Mouse (Mus musculus) liver, embryonic 12.5 days (tissue): ENCODE measurements at regions not wholly inside any gene's neighbourhood (a gene's known extent, or its start where the extent isn't known, plus 50 kb on each side); places are given as distances from the start of the nearest gene placed in this dataset.

Experiments
- ATAC-seq: fragments of 200-750 bp; cut with Nextera tagmentation; 2 replicates; pipeline ENCODE4 v1.8.0; 2017; ENCODE audit warnings: moderate number of reproducible peaks, mild to moderate bottlenecking, moderate library complexity
- H3K27ac ChIP-seq: fragments of 300-500 bp; sonication (generic); 2 replicates; pipeline ENCODE4 v1.5.1; 2016; ENCODE audit warnings: mild to moderate bottlenecking
- H3K27me3 ChIP-seq: fragments of 300-500 bp; sonication (generic); replicated peaks from 2 replicates; pipeline ENCODE4 v1.6.1; 2016; ENCODE audit warnings: mild to moderate bottlenecking, moderate library complexity
- H3K36me3 ChIP-seq: fragments of 300-500 bp; sonication (generic); 2 replicates; pipeline ENCODE4 v1.6.1; 2016; ENCODE audit warnings: mild to moderate bottlenecking, moderate library complexity
- H3K4me1 ChIP-seq: fragments of 300-500 bp; sonication (generic); 2 replicates; pipeline ENCODE4 v1.6.1; 2016
- H3K4me2 ChIP-seq: fragments of 300-500 bp; sonication (generic); 2 replicates; pipeline ENCODE4 v1.6.1; 2016; ENCODE audit warnings: mild to moderate bottlenecking, moderate library complexity
- H3K4me3 ChIP-seq: fragments of 300-500 bp; sonication (generic); 2 replicates; pipeline ENCODE4 v1.5.1; 2016; ENCODE audit warnings: mild to moderate bottlenecking, moderate library complexity
- H3K9ac ChIP-seq: fragments of 300-500 bp; sonication (generic); 2 replicates; pipeline ENCODE4 v1.6.1; 2016; ENCODE audit warnings: mild to moderate bottlenecking, moderate library complexity
- H3K9me3 ChIP-seq: fragments of 300-500 bp; sonication (generic); replicated peaks from 2 replicates; pipeline ENCODE4 v1.6.1; 2016; ENCODE audit warnings: mild to moderate bottlenecking, moderate library complexity
- WGBS: fragments of 180-500 bp; shearing (Covaris S2); methylation state at CpG from one replicate; pipeline ENCODE4 v1.1.7; 2016; ENCODE audit not compliant: insufficient replicate concordance; 5-methylcytosine and 5-hydroxymethylcytosine counted together

GRCm38 (mm10) chr13:44248401-44248800 is 463.8 kb downstream of the Cd83 start:
- no peak overlapping the region for H3K4me2 ChIP-seq
- H3K9ac ChIP-seq = no peak overlapping the region
- ATAC-seq = no peak
- H3K27me3 ChIP-seq = no peaks in the 10 kb centered on the region
- no peak overlapping the region for H3K27ac ChIP-seq
- no peak overlapping the region for H3K4me3 ChIP-seq
- no peaks in the 10 kb centered on the region for H3K36me3 ChIP-seq
- no peaks in the 10 kb centered on the region for H3K9me3 ChIP-seq
- 46% methylated on average over 8 of the region's 8 CpGs for WGBS
- H3K4me1 ChIP-seq = peaks cover 8% of the 10 kb centered on the region; the same call in 1 of the 2 replicates

GRCm38 (mm10) chr13:44249119-44249518 is 464.5 kb downstream of the Cd83 start:
- Histone ChIP-seq H3K9me3 (no peaks in the 10 kb centered on the region), H3K27me3 (no peaks in the 10 kb centered on the region), H3K4me3 (no peak overlapping the region), H3K9ac (no peak overlapping the region), H3K27ac (no peak overlapping the region), H3K4me1 (peaks cover 8% of the 10 kb centered on the region; the same call in 1 of the 2 replicates), H3K36me3 (no peaks in the 10 kb centered on the region), H3K4me2 (no peak overlapping the region)
- ATAC-seq = no peak
- WGBS = 52% methylated on average over 2 of the region's 2 CpGs

DNA sequence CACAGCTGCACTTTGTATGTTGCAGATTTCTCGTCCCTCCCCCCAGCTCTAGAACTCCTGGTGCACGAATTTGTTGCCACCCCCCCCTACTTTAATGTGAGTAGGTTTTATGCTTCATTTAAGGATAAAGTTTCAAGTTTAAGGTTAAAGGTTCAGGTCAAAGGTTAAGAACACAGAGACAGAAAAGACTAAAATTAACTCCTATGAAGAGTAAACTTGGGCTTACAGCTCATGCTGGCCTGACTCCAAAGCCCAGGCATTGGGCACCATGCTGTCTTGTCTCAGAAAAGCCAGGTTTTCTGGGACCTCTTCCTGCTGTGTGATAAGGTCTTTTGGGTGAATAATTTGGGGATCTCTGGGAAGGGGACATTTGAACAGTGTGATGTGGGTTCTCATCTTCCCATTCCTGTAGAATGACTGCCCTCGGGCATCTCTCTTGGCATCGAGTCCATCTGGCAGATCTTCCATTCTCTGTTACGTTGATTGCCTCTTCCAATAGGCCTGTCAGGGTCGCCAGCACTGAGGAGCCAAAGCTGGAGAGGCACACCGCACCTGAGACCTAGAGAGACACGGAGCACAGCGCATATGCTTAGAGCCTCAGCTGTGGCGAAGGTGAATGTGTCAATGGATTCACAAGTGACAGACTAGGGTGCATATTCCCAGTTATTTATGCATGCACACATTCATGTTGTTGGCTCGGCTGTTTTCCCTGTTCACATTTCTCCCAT is 466.1 kb downstream of the Cd83 start:
- WGBS = 75% methylated on average over 11 of the region's 11 CpGs
- H3K9ac ChIP-seq = no peak overlapping the region
- peaks cover 8% of the 10 kb centered on the region; the same call in 1 of the 2 replicates for H3K4me1 ChIP-seq
- H3K36me3 ChIP-seq = no peaks in the 10 kb centered on the region
- H3K9me3 ChIP-seq = no peaks in the 10 kb centered on the region
- ATAC-seq = no peak
- H3K27ac ChIP-seq = no peak overlapping the region
- H3K4me3 ChIP-seq = no peak overlapping the region
- no peaks in the 10 kb centered on the region for H3K27me3 ChIP-seq
- H3K4me2 ChIP-seq = no peak overlapping the region

GRCm38 (mm10) chr13:44251503-44251902 is 466.9 kb downstream of the Cd83 start:
- H3K27ac ChIP-seq = no peak overlapping the region
- H3K4me1 ChIP-seq = peaks cover 8% of the 10 kb centered on the region; the same call in 1 of the 2 replicates
- H3K9me3 ChIP-seq = no peaks in the 10 kb centered on the region
- no peaks in the 10 kb centered on the region for H3K27me3 ChIP-seq
- 68% methylated on average over 1 of the region's 1 CpGs for WGBS
- H3K9ac ChIP-seq = no peak overlapping the region
- no peak overlapping the region for H3K4me3 ChIP-seq
- no peak overlapping the region for H3K4me2 ChIP-seq
- H3K36me3 ChIP-seq = no peaks in the 10 kb centered on the region
- ATAC-seq = no peak

- no peaks in the 10 kb centered on the region for H3K36me3 ChIP-seq
- no peaks in the 10 kb centered on the region for H3K4me1 ChIP-seq
- no peak overlapping the region for H3K4me3 ChIP-seq
- no peak overlapping the region for H3K27ac ChIP-seq
- H3K4me2 ChIP-seq = no peak overlapping the region
- WGBS = 56% methylated on average over 3 of the region's 3 CpGs
- H3K9ac ChIP-seq = no peak overlapping the region
- no peaks in the 10 kb centered on the region for H3K9me3 ChIP-seq
- H3K27me3 ChIP-seq = no peaks in the 10 kb centered on the region
- no peak for ATAC-seq
Measured at GRCm38 (mm10) chr13:44252496-44252895, 467.9 kb downstream of the Cd83 start.

DNA sequence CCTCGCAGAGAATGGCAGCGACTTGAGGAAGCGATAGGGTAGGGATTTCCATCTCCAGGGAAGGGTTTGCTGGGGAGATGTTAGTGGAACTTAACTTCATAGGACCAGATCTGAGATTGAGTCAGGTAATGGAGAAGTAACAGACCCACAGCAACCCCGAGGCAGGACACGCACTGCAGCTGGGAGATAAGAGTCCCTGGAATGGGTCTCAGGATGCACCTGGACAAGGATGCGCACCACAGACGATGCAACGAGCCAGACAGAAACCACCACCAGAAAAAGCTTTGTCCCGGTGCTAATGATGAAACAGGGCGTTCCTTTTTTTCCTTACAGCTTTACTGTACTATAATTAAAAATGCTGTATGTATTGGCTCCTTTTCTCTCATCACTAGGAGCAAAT is 470.9 kb upstream of the Jarid2 start:
- Histone ChIP-seq H3K27me3 (no peaks in the 10 kb centered on the region), H3K9me3 (0 out of 2 replicates have a peak, but pooled peaks cover 1% of the 10 kb centered on the region), H3K27ac (no peak overlapping the region), H3K4me2 (no peak overlapping the region), H3K9ac (no peak overlapping the region), H3K4me1 (no peaks in the 10 kb centered on the region), H3K36me3 (no peaks in the 10 kb centered on the region), H3K4me3 (no peak overlapping the region)
- ATAC-seq = no peak
- 49% methylated on average over 10 of the region's 10 CpGs for WGBS

- Histone ChIP-seq H3K27me3 (no peaks in the 10 kb centered on the region), H3K36me3 (no peaks in the 10 kb centered on the region), H3K9ac (no peak overlapping the region), H3K4me2 (no peak overlapping the region), H3K4me3 (no peak overlapping the region), H3K27ac (no peak overlapping the region), H3K4me1 (no peaks in the 10 kb centered on the region), H3K9me3 (0 out of 2 replicates have a peak, but pooled peaks cover 5% of the 10 kb centered on the region)
- WGBS = 35% methylated on average over 6 of the region's 6 CpGs
- ATAC-seq = no peak
Measured at GRCm38 (mm10) chr13:44260039-44260438, 469.2 kb upstream of the Jarid2 start.

GRCm38 (mm10) chr13:44260637-44261333 is 468.5 kb upstream of the Jarid2 start:
- H3K27me3 ChIP-seq = no peaks in the 10 kb centered on the region
- H3K4me2 ChIP-seq = no peak overlapping the region
- H3K9me3 ChIP-seq = 0 out of 2 replicates have a peak, but pooled peaks cover 5% of the 10 kb centered on the region
- WGBS = 72% methylated on average over 8 of the region's 8 CpGs
- no peaks in the 10 kb centered on the region for H3K4me1 ChIP-seq
- no peak for ATAC-seq
- H3K36me3 ChIP-seq = no peaks in the 10 kb centered on the region
- no peak overlapping the region for H3K9ac ChIP-seq
- no peak overlapping the region for H3K27ac ChIP-seq
- no peak overlapping the region for H3K4me3 ChIP-seq

DNA sequence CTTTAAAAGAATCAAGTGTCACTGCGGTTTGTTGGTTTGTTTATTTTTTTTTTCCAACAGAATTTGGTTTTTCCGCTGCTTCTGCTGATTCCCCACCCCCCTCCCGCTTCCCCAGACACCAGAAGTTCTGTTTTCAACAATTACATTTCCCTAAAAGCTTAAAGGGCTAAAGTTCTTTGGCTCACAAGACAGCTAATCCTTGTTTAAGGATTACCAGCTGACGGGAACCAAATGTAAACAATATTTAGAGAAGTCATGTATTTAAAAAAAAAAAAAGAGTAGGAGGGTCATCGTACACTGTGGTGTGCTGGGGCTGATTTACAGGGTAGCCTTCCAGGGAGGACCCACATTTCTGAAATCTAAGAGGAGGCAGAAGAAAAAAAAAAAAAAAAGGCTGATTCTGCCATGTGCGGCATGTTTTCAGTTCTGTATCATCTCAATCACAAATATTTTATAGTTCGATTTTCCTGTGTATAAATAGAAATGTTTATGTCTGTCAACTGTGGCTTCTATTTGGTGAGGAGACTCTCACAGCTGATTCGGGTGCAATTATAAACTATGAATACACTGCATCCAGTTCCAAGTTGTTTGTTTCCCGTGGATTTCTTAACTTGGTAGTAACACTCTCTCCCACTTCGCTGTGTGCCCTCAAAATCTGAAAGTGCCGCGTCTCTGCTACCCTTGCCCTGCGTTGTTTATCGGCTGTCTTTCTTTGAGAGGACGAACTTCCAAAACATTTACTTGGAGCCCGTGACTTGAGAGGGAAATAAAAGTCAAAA is 456.3 kb upstream of the Jarid2 start:
- Histone ChIP-seq H3K9ac (no peak overlapping the region), H3K4me1 (no peaks in the 10 kb centered on the region), H3K27ac (no peak overlapping the region), H3K36me3 (no peaks in the 10 kb centered on the region), H3K27me3 (no peaks in the 10 kb centered on the region), H3K9me3 (no peaks in the 10 kb centered on the region), H3K4me2 (no peak overlapping the region), H3K4me3 (no peak overlapping the region)
- 75% methylated on average over 16 of the region's 16 CpGs for WGBS
- no peak for ATAC-seq

- no peak overlapping the region for H3K4me2 ChIP-seq
- no peak overlapping the region for H3K4me3 ChIP-seq
- no peak overlapping the region for H3K9ac ChIP-seq
- ATAC-seq = no peak
- H3K36me3 ChIP-seq = no peaks in the 10 kb centered on the region
- H3K9me3 ChIP-seq = no peaks in the 10 kb centered on the region
- H3K27me3 ChIP-seq = no peaks in the 10 kb centered on the region
- 77% methylated on average over 3 of the region's 3 CpGs for WGBS
- H3K4me1 ChIP-seq = no peaks in the 10 kb centered on the region
- no peak overlapping the region for H3K27ac ChIP-seq
Measured at GRCm38 (mm10) chr13:44277952-44278351, 451.3 kb upstream of the Jarid2 start.

DNA sequence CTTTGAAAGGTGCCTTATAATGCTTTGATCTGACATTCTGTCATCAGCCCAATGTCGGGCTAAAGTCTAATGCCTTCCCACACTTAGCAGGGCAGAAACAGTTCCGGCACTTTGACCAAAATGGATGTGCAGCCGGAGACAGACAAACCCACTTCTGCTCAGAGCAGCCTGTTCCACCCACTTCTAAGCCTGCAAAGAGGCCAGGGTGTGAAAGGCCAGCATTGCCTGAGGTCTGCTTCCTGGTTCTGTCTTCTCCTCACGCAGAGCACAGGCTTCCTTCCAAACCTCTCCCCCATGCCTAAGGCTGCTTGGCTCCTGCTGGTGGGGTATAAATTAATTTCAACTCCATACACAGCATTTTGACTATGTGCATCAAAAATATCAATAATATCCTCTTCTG is 450.2 kb upstream of the Jarid2 start:
- Histone ChIP-seq H3K4me2 (no peak overlapping the region), H3K9me3 (no peaks in the 10 kb centered on the region), H3K36me3 (no peaks in the 10 kb centered on the region), H3K9ac (no peak overlapping the region), H3K27ac (no peak overlapping the region), H3K27me3 (no peaks in the 10 kb centered on the region), H3K4me3 (no peak overlapping the region), H3K4me1 (no peaks in the 10 kb centered on the region)
- 48% methylated on average over 4 of the region's 4 CpGs for WGBS
- ATAC-seq = no peak

DNA sequence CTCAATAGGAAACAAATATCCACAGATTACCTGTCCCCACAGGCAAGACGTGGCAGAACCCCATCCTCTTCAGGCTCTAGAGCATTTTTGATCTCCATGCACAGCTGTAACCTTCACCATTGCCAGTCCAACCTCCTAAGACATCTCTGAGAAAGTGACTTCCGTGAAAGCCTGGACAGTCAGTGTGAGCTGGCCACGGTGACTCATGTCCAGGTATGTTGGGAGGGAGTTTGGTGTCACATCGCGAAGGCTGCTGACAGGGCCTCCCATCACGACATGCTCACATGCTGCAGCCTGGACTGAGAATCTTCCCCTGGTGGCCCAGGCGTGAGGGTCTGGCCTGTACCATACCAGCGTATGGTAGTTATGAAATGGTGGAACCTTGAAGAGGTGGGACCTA is 449.0 kb upstream of the Jarid2 start:
- ATAC-seq = no peak
- H3K4me2 ChIP-seq = no peak overlapping the region
- H3K27ac ChIP-seq = no peak overlapping the region
- H3K4me1 ChIP-seq = no peaks in the 10 kb centered on the region
- no peaks in the 10 kb centered on the region for H3K27me3 ChIP-seq
- no peak overlapping the region for H3K9ac ChIP-seq
- WGBS = 76% methylated on average over 8 of the region's 8 CpGs
- no peaks in the 10 kb centered on the region for H3K36me3 ChIP-seq
- no peaks in the 10 kb centered on the region for H3K9me3 ChIP-seq
- H3K4me3 ChIP-seq = no peak overlapping the region
